Mouse (Mus musculus) colon, adult 2 months (tissue): Measurements from ENCODE around the gene Cntn3. TPM values are rescaled to one million over a fixed set of nuclear protein-coding genes. Genes with fewer than 3 reads are reported as not detected.

Experiments used
- polyA plus RNA-seq: library from polyadenylated mRNA; depleted of rRNA; stranded (reverse); fragments of >200 nt; gene quantifications from 2 replicates; pipeline ENCODE4 v1.2.3, GENCODE M21; 2012; rRNA removed

Gene Cntn3
- polyA plus RNA-seq = 0.06 and 0.09 TPM in 2 replicates

DNA sequence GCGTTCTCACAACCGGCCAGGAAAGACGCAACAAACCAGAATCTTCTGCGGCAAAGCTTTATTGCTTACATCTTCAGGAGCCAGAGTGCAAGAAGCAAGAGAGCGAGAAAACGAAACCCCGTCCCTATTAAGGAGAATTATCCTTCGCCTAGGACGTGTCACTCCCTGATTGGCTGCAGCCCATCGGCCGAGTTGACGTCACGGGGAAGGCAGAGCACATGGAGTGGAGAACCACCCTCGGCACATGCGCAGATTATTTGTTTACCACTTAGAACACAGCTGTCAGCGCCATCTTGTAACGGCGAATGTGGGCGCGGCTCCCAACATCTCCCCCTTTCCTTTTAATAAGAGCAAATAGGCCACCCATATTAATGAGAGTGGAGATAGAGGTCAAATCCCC is at the start of gene Cntn3:
Cntn3 (minus strand) TSS at position 101 of the 400 bp plus-strand sequence.

